Mouse (Mus musculus) frontal cortex, postnatal 25 days (tissue): Measurements from ENCODE around the gene Nudt17.
A peak's percentile ranks its signal among the peaks of the same experiment; 100 is the strongest.
"Not testable (repeated sequence)": the region's sequence is repeated elsewhere in the genome, so short reads cannot be mapped to it uniquely, and the experiment has no call there.

Source experiments
- DNase-seq, 2 experiments: peaks; one replicate each; pipeline ENCODE4 v3.0.0; 2022; ENCODE audit warnings: low spot score in 2 of 2

The Nudt17 gene

GRCm38 (mm10) chr3:96707903-96708683 lies at the start of gene Nudt17:
Gene Nudt17, minus strand, starts transcription at chr3:96708562.
- peak; percentile 65 to 76 for DNase-seq

DNA sequence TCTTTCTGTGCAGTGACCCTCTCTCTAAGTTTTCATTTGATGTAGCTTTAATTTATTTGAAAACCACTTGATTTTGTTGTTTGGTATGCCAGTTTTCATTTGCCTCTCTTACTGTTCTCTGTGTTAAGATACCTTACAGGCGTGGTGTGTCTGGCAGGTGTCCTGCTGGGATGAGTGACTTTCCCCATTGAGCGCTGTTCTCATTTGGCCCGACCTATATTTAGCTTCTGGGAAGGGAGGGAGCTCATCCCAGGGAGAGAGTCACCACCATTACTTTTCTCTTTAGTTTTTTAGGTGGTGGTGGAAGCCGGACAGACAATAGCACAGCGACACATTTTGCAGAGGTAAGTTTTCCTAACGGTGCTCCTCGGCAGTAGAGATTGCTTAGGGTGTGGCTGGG lies 49.3 kb upstream of the Nudt17 start:
- no peak for DNase-seq

DNA sequence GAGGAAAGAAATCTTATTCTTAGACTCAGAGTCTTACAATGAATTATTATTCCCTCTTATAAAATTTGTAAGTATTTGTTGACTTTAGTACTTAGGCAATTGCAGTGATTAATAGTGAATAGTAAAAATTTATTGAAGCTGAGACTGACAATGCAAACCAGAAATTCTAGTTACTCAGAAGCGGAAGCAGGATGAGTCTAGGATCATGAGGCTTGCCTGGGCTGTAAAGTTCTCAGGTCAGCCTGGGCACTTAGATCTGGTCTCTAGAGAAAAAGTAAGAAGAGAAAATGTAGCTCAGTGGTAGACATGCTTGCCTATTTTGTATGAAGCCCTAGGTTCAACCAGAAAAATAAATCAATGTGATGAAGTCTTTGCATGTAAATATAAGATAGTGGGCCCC lies 47.6 kb upstream of the Nudt17 start:
- no peak for DNase-seq

GRCm38 (mm10) chr3:96746829-96747228 lies 38.5 kb upstream of the Nudt17 start:
- DNase-seq: no peak

- DNase-seq: no peak
These were observed 36.0 kb upstream of the Nudt17 start for GRCm38 (mm10) chr3:96744348-96744747.

GRCm38 (mm10) chr3:96740279-96740678 lies 31.9 kb upstream of the Nudt17 start:
- not testable (repeated sequence) for DNase-seq

DNA sequence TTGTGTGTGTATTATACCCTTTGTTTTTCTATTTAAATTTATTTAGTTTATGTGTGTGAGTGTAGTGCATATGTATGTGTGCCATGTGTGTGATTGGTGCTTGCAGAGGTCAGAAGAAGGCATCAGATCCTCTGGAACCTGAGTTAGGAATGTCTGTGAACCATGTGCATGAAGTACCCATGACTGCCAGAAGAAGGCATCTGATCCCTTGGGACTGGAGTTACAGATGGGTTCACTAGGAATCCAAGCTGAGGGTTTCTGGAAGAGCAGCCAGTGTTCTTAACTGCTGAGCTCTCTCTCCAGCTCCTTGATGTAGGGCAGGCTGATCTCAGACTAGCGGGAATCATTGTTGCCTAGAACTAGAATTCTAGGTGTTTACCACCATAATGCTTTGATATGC lies 29.6 kb upstream of the Nudt17 start:
- no peak for DNase-seq

DNA sequence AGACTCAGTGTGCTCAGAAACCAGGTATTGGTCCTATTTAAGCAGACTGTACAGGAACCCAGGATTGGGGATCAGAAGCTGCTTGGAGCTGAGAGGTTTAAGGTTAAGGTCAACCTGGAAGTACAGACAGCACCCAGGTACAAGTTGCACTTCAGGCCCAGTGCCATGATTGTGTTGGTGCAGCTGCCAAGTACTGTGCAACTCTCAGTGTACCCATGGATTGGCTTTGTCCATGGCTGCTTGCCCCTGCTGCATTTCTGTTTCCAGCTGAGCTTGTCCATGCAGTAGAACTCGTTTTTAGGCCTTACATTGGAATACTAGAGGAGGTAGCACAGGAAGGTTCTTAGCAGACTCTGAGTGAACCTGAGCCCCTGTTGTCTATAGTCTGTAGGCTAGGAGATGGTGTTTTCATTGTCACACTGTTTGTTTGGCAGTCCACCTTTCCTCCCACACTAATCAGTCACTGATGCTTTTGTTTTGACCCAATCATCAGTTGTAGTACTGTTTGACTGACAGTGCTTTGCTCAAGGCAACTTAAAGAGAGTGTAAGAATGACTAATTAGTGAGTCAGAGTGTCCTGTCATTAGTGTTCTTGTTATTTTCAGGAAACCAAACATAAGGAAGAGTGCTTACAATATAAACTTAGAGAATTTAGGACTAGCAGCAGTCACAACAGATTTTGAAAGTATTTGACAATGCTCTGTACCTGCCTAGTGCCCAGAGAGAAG lies 28.8 kb upstream of the Nudt17 start:
- DNase-seq: no peak

GRCm38 (mm10) chr3:96735200-96735599 lies 26.8 kb upstream of the Nudt17 start:
- no peak for DNase-seq

DNA sequence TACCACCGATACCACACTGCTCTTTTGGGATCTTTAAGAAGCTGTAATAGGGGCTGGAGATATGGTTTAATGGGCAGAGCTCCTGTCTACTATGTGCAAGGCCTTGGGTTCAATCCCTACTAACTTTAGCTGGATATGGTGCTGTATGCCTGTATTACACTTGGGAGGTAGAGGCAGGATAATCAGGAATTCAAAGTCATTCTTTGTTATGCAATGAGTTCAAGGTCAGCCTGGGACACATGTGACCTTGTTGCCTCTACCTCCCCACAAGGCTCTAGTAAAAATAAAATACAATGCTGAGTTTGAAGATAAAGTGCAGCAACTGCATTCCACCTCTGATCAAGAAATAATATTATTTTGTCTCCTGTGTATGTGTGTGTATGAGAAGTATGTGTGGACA lies 25.6 kb upstream of the Nudt17 start:
- no peak for DNase-seq

- DNase-seq: no peak
These were observed 22.4 kb upstream of the Nudt17 start for GRCm38 (mm10) chr3:96730785-96731184.

GRCm38 (mm10) chr3:96729403-96729784 lies 21.0 kb upstream of the Nudt17 start:
- DNase-seq: no peak

GRCm38 (mm10) chr3:96728634-96729402 lies 20.5 kb upstream of the Nudt17 start:
- DNase-seq: no peak

GRCm38 (mm10) chr3:96727828-96728633 lies 19.7 kb upstream of the Nudt17 start:
- no peak for DNase-seq

- DNase-seq: peak; percentile 89 to 90
These were observed 19.0 kb upstream of the Nudt17 start, which contains the start of the genes Polr3c and Rnf115 for GRCm38 (mm10) chr3:96727343-96727827. Gene Polr3c, minus strand, starts transcription at chr3:96727628. Gene Rnf115, plus strand, starts transcription at chr3:96727664.

- DNase-seq: no peak
These were observed 10.8 kb upstream of the Nudt17 start for GRCm38 (mm10) chr3:96719173-96719572.

DNA sequence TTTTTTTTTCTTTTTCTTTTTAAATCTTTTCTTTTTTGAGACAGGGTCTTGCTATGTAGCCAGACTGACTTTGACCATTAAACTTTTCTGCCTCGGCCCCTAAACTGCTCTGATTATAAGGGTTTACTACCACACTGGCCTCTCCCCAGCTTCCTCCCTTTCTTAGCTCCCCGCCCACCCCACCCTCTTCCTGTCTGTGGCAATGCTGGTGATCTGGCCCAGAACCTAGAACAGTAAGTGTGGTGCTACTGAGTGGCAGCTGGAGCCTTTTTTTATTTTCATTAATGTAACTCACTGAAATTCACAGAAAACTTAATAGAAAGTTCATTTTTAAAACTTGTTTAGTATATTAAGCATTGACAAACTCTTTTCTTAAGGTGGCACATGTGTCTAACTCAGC lies 7.5 kb upstream of the Nudt17 start:
- DNase-seq: no peak

DNA sequence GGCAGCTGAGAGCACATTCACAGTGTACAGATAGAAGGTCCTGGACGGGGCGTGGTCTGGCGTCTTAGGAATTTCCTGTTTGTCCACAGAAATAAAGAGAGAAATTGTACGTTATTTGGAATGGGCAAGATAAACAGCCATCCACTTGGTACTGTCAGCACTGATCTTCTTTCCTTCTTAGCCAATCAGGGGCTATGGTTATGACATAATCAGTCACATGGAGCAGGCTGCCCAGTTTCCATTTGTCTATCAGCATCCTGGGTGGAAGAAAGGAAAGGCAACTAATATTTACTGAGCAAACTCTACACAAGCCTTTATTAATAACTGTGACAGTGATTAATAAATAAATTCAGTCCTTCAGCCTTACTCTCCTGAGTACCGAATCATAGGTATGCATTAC lies 5.9 kb upstream of the Nudt17 start:
- no peak for DNase-seq

DNA sequence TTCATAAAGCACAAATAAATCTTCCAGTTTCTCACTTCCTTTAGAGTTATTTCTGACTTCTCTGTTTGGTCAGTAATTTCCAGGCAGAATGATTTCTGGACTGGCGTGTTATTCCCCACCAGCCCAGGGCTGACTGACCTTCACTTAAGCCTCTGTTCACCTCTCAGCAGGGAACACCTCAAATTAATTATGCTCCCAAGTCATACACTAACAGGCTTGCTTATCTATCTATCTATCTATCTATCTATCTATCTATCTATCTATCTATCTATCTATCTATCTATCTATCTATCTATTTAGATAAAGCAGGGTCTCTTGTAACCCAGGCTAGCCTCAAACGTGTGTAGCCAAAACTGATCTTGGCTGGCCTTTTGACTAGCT lies 312 bp upstream of the Nudt17 start:
- no peak for DNase-seq

- DNase-seq: no peak
These were observed 1.4 kb downstream of the Nudt17 start for GRCm38 (mm10) chr3:96706984-96707383.

DNA sequence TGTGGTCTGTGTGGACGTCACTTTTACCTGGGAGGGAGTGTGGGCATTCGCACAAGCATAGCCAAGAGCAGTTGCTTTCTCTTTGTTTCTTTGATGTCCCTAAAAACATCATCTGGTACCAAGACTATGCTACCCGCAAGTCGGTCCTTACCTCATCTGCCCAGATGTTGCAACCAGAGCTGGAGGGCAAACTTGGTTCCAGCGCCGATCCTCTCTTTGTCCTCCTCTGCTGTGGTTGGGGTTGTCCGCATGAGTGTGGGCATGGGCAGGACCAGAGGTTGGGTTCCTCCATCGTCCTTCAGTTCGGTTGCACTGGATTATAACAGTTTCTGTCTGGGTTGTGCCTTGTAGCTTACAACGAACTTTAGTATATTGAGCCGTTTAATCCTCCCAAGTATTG lies 2.1 kb downstream of the Nudt17 start:
- no peak for DNase-seq
